Mouse (Mus musculus) hindbrain, embryonic 11.5 days (tissue): ENCODE data around the gene Dynlt1f. TPM values are rescaled to one million over a fixed set of nuclear protein-coding genes. Genes with fewer than 3 reads are reported as not detected.
"Not testable (repeated sequence)": the region's sequence is repeated elsewhere in the genome, so short reads cannot be mapped to it uniquely, and the experiment has no call there.

Experiments used
- ATAC-seq: fragments of 200-750 bp; cut with Nextera tagmentation; 2 replicates; pipeline ENCODE4 v1.8.0; 2017; ENCODE audit warnings: mild to moderate bottlenecking, moderate TSS enrichment, moderate library complexity; ENCODE audit not compliant: low FRiP score
- DNase-seq: peaks from one replicate; pipeline ENCODE4 v3.0.0-alpha.2; 2015; ENCODE audit warnings: low spot score
- H3K27ac ChIP-seq: fragments of 300-500 bp; sonication (generic); 2 replicates; pipeline ENCODE4 v1.5.1; 2014; ENCODE audit warnings: mild to moderate bottlenecking, low read depth, low read length
- H3K27me3 ChIP-seq: fragments of 300-500 bp; sonication (generic); 2 replicates; pipeline ENCODE4 v1.6.1; 2014; ENCODE audit warnings: mild to moderate bottlenecking, low read length, moderate library complexity, mixed read lengths; ENCODE audit not compliant: control insufficient read depth, insufficient read depth
- H3K36me3 ChIP-seq: fragments of 300-500 bp; sonication (generic); 2 replicates; pipeline ENCODE4 v1.6.1; 2014; ENCODE audit warnings: mild to moderate bottlenecking, low read length, moderate library complexity, mixed read lengths; ENCODE audit not compliant: control insufficient read depth, insufficient read depth
- H3K4me1 ChIP-seq: fragments of 300-500 bp; sonication (generic); replicated peaks from 2 replicates; pipeline ENCODE4 v1.6.1; 2014; ENCODE audit warnings: low read length, mixed read lengths; ENCODE audit not compliant: control insufficient read depth, insufficient read depth
- H3K4me2 ChIP-seq: fragments of 300-500 bp; sonication (generic); replicated peaks from 2 replicates; pipeline ENCODE4 v1.6.1; 2014; ENCODE audit warnings: mild to moderate bottlenecking, low read depth, low read length
- H3K4me3 ChIP-seq: fragments of 300-500 bp; sonication (generic); 2 replicates; pipeline ENCODE4 v1.5.1; 2014; ENCODE audit warnings: low read depth, low read length
- H3K9ac ChIP-seq: fragments of 300-500 bp; sonication (generic); 2 replicates; pipeline ENCODE4 v1.6.1; 2014; ENCODE audit warnings: low read depth, low read length
- H3K9me3 ChIP-seq: fragments of 300-500 bp; sonication (generic); 2 replicates; pipeline ENCODE4 v1.6.1; 2016; ENCODE audit warnings: low read length; ENCODE audit not compliant: control insufficient read depth
- WGBS: fragments of 180-500 bp; shearing (Covaris S2); extraction: QIAGEN DNeasy Blood & Tissue Kit; methylation state at CpG from one replicate; pipeline ENCODE4 v1.1.7; 2014; 5-methylcytosine and 5-hydroxymethylcytosine counted together
- polyA plus RNA-seq: library from polyadenylated mRNA; unstranded; fragments of >200 nt; fragmentation: Nextera tagmentation; extraction: Ambion mirVana; gene quantifications from 2 replicates; pipeline ENCODE4 v1.2.1, GENCODE M21; 2014

Dynlt1f gene
- polyA plus RNA-seq, 1 experiment from 2014 or later = 323 TPM

DNA sequence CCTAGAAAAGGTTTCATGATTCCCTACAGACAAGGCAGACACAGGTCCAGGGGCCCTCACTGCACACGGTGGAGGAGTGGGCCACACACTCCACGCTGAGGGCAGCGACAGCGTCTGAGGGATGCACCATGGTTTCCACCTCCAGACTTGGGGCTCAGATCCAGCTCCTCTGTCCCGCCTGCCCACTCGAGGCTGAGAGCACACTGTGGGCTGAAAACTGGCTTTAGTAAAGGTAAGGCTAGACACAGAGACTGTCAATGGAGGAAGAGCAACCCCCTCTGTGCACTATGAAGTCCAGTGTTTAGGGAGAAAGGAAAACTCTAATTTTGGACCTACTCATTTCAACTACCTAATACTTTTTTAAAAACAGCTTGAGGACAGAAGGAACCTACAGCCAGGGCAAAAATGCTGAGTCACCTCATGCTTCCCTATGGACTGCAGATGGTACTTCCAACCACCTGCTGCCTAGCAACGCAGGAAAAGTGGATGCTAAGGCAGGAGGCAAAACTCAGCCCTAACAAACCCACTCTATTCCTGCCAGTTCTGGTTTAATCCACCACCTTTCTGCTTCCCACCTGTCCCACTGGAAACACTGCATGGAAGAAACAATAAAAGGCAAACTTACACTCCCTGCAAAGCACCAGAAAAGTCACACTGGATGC is 4.7 kb downstream of the Dynlt1f start:
- not testable (repeated sequence) for H3K36me3 ChIP-seq, H3K4me2 ChIP-seq, ATAC-seq, H3K9ac ChIP-seq, DNase-seq, H3K4me1 ChIP-seq, H3K9me3 ChIP-seq, H3K27ac ChIP-seq, H3K27me3 ChIP-seq, H3K4me3 ChIP-seq
- WGBS = 83% methylated on average over 4 of the region's 7 CpGs

DNA sequence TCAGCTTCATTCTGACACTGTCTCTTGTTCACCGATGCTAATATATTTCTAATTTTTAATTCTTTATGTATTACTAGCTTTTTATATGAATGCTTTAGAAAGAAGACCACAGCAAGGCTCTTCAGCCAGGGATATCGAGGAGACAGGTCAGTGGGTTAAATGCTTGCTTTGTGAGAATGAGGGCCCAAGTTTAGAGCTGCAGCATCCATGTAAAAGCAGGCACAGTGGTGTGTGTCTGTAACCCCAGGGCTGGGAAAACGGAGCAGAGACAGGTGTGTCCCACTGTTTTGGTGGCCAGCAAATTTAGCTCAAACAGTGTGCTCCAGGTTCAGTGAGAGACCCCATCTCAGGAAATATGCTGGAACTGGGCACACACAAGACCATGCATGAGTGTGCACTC is 8.2 kb downstream of the Dynlt1f start:
- not testable (repeated sequence) for ATAC-seq
- WGBS = 97% methylated on average over 3 of the region's 3 CpGs

GRCm38 (mm10) chr17:6646841-6647240 is 8.9 kb downstream of the Dynlt1f start:
- ATAC-seq, H3K27ac ChIP-seq, H3K4me1 ChIP-seq, DNase-seq, H3K36me3 ChIP-seq, H3K9ac ChIP-seq, H3K27me3 ChIP-seq, H3K4me3 ChIP-seq, H3K4me2 ChIP-seq, H3K9me3 ChIP-seq: not testable (repeated sequence)
- 96% methylated on average over 7 of the region's 8 CpGs for WGBS

More for the DNA sequence above, 8.2 kb downstream of the Dynlt1f start:
- H3K27ac ChIP-seq, H3K4me1 ChIP-seq, H3K9ac ChIP-seq, H3K9me3 ChIP-seq, H3K4me3 ChIP-seq, H3K4me2 ChIP-seq, H3K36me3 ChIP-seq, DNase-seq, H3K27me3 ChIP-seq: not testable (repeated sequence)

GRCm38 (mm10) chr17:6645668-6646067 is 10.0 kb downstream of the Dynlt1f start:
- H3K4me2 ChIP-seq, H3K4me1 ChIP-seq, H3K4me3 ChIP-seq, H3K27me3 ChIP-seq, H3K9me3 ChIP-seq, H3K9ac ChIP-seq, H3K36me3 ChIP-seq, H3K27ac ChIP-seq, DNase-seq, ATAC-seq: not testable (repeated sequence)
- WGBS = 93% methylated on average over 4 of the region's 4 CpGs

- WGBS = 94% methylated on average over 4 of the region's 4 CpGs
Measured at GRCm38 (mm10) chr17:6644673-6645072, 11.0 kb downstream of the Dynlt1f start.

DNA sequence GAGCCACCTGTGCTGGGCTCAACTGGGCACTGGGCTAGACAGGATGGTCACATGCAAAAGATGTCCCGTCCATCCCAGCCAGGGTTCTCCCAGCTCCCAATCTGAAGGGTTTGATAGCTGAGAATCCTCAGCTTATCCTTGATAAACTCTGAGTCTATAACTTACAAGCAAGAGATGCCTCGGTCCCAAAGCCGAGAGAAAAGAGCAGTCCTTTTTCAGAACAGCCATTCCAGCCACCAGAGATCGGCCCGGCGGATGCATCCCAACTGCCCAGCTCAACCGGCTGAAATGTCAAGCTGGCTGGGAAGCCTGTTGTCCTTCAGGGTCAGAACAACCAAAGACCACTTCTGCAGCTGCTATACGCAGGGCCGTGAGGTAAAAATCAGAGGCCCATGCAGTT is 11.5 kb downstream of the Dynlt1f start:
- H3K36me3 ChIP-seq, H3K4me2 ChIP-seq, ATAC-seq, H3K4me3 ChIP-seq, H3K9ac ChIP-seq, H3K9me3 ChIP-seq, H3K4me1 ChIP-seq, DNase-seq, H3K27me3 ChIP-seq, H3K27ac ChIP-seq: not testable (repeated sequence)
- 89% methylated on average over 7 of the region's 9 CpGs for WGBS

More at GRCm38 (mm10) chr17:6644673-6645072, 11.0 kb downstream of the Dynlt1f start:
- H3K27me3 ChIP-seq, H3K27ac ChIP-seq, H3K9ac ChIP-seq, H3K4me3 ChIP-seq, ATAC-seq, H3K9me3 ChIP-seq, H3K4me2 ChIP-seq, H3K36me3 ChIP-seq, H3K4me1 ChIP-seq, DNase-seq: not testable (repeated sequence)

DNA sequence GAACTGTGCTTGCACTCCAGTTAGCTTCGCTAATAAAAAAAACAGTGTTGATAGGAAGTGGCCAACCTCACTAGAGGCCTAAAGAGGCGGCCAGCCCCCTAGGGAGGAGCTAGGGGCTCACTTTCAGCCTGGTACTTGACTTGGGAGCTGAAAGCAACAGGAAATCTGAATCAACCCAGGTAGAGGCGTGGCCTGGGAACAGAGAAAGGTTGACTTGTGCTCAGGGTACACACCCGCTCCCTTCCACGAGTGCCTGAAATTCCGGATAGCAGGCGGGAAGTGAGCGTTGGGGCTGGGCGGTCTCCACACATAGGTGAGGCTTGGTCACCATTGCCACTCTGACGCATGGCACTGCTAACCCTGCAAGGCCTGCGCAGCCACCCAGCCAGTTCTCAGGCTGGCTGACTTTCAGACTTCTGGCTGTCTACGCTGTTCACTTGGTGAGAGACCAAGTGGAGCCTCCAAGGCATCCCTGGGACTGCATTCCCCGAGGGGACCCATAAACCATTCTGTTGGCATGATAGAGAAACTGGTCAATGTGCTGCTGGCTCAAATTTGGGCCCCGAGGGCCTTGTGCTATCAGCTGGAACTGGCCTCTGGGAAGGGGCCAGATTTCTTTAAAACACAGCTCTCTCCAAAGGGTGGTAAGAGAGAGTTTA is 14.8 kb downstream of the Dynlt1f start:
- H3K9me3 ChIP-seq, H3K4me3 ChIP-seq, DNase-seq, H3K27me3 ChIP-seq, H3K4me2 ChIP-seq, H3K27ac ChIP-seq, H3K9ac ChIP-seq, ATAC-seq, H3K4me1 ChIP-seq, H3K36me3 ChIP-seq: not testable (repeated sequence)
- 91% methylated on average over 14 of the region's 14 CpGs for WGBS

DNA sequence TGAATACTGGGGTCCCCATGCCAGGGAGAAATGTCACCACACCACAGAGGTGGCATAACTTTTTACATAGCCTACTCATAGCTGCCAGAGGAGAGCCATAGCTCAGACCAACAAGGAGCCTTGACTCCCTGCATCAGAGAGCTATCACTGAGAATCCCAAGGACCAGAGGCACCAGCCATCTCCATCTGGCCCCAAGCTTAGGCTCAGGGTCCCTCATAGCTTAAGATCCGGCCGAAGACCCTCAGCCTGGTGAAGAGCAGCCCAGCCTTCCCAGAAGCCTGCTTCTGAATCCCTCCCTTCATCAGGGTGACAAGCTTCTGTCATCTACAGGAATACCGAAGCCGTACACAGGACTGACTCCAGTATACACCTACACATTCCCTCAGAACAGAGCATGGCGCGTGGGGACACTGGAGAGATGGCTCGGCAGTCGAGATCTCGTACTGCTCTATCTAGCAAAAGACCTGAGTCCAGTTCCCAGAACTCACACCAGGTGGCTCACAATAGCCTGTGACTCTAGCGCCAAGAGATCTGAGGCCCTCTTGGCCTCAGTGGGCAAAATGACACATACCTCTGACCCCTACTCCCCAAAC is 15.6 kb downstream of the Dynlt1f start:
- WGBS = 94% methylated on average over 10 of the region's 10 CpGs
- not testable (repeated sequence) for DNase-seq, H3K4me3 ChIP-seq, H3K27ac ChIP-seq, H3K27me3 ChIP-seq, H3K4me1 ChIP-seq, H3K9me3 ChIP-seq, ATAC-seq, H3K4me2 ChIP-seq, H3K9ac ChIP-seq, H3K36me3 ChIP-seq

GRCm38 (mm10) chr17:6639486-6639885 is 16.2 kb downstream of the Dynlt1f start:
- H3K4me2 ChIP-seq, H3K9ac ChIP-seq, H3K36me3 ChIP-seq, DNase-seq, H3K27me3 ChIP-seq, H3K4me1 ChIP-seq, H3K9me3 ChIP-seq, ATAC-seq, H3K27ac ChIP-seq, H3K4me3 ChIP-seq: not testable (repeated sequence)
- 94% methylated on average over 12 of the region's 21 CpGs for WGBS
